Mouse (Mus musculus) B cell, adult 67 days (primary cell): ENCODE results near the gene Vmn1r43. TPM values are rescaled to one million over a fixed set of nuclear protein-coding genes. Genes with fewer than 3 reads are reported as not detected.

Experiments
- total RNA-seq, 2 experiments: library from RNA; stranded (reverse); gene quantifications; 4 replicates each; pipeline ENCODE4 v1.2.4; 2023

Gene Vmn1r43
- total RNA-seq: not detected

GRCm38 (mm10) chr6:89876313-89876712 lies at the start of gene Vmn1r43, which contains the start of gene Vmn1r42:
TSS of gene Vmn1r43 (minus strand) at chr6:89876413.
TSS of gene Vmn1r42 (minus strand) at chr6:89876413.

GRCm38 (mm10) chr6:89883360-89883759 lies 7.1 kb upstream of the Vmn1r43 start, which contains the start of gene Vmn1r44:
TSS of gene Vmn1r44 (plus strand) at chr6:89883660.

Other genes starting within 250 kb of the Vmn1r43 start
- 1 to 10 TPM; 5.5 to 6.9 TPM for gene Txnrd3, start 232.4 kb downstream of the Vmn1r43 start, total RNA-seq
- not detected for gene Vmn1r40, start 168.9 kb downstream of the Vmn1r43 start, total RNA-seq
- gene Vmn1r41, start 135.6 kb downstream of the Vmn1r43 start, total RNA-seq: not detected
- not detected for gene Vmn1r42, start within 50 bp of the Vmn1r43 start, total RNA-seq
- gene Vmn1r44, start 7.2 kb upstream of the Vmn1r43 start, total RNA-seq: not detected
- not detected for gene Vmn1r45, start 64.2 kb upstream of the Vmn1r43 start, total RNA-seq
- gene Vmn1r46, start 92.9 kb upstream of the Vmn1r43 start, total RNA-seq: not detected
- gene Vmn1r47, start 139.7 kb upstream of the Vmn1r43 start, total RNA-seq: not detected
- gene Vmn1r48, start 160.4 kb upstream of the Vmn1r43 start, total RNA-seq: not detected
- not detected for gene Vmn1r49, start 202.1 kb upstream of the Vmn1r43 start, total RNA-seq
- not detected for gene Vmn1r50, start 225.0 kb upstream of the Vmn1r43 start, total RNA-seq
- gene Vmn1r51, start 246.2 kb upstream of the Vmn1r43 start, total RNA-seq: not detected